Mouse (Mus musculus) liver, embryonic 13.5 days (tissue): ENCODE measurements at regions not wholly inside any gene's neighbourhood (a gene's known extent, or its start where the extent isn't known, plus 50 kb on each side); places are given as distances from the start of the nearest gene placed in this dataset.

ENCODE experiments used
- ATAC-seq: fragments of 200-750 bp; cut with Nextera tagmentation; 2 replicates; pipeline ENCODE4 v1.8.0; 2017; ENCODE audit warnings: low read depth, mild to moderate bottlenecking, moderate number of reproducible peaks, moderate library complexity
- DNase-seq: peaks from one replicate; pipeline ENCODE4 v3.0.0; 2022
- H3K27ac ChIP-seq: fragments of 300-500 bp; sonication (generic); 2 replicates; pipeline ENCODE4 v1.5.1; 2015; ENCODE audit warnings: moderate library complexity, mild to moderate bottlenecking, inconsistent platforms
- H3K27me3 ChIP-seq: fragments of 300-500 bp; sonication (generic); 2 replicates; pipeline ENCODE4 v1.6.1; 2015; ENCODE audit warnings: mild to moderate bottlenecking, inconsistent platforms
- H3K36me3 ChIP-seq: fragments of 300-500 bp; sonication (generic); 2 replicates; pipeline ENCODE4 v1.6.1; 2015; ENCODE audit warnings: mild to moderate bottlenecking, inconsistent platforms
- H3K4me1 ChIP-seq: fragments of 300-500 bp; sonication (generic); replicated peaks from 2 replicates; pipeline ENCODE4 v1.6.1; 2015; ENCODE audit warnings: inconsistent platforms
- H3K4me2 ChIP-seq: fragments of 300-500 bp; sonication (generic); 2 replicates; pipeline ENCODE4 v1.6.1; 2015; ENCODE audit warnings: inconsistent platforms, mild to moderate bottlenecking, moderate library complexity
- H3K4me3 ChIP-seq: fragments of 300-500 bp; sonication (generic); replicated peaks from 2 replicates; pipeline ENCODE4 v1.5.1; 2015; ENCODE audit warnings: mild to moderate bottlenecking, inconsistent platforms
- H3K9ac ChIP-seq: fragments of 300-500 bp; sonication (generic); 2 replicates; pipeline ENCODE4 v1.6.1; 2015; ENCODE audit warnings: mild to moderate bottlenecking, inconsistent platforms
- H3K9me3 ChIP-seq: fragments of 300-500 bp; sonication (generic); replicated peaks from 2 replicates; pipeline ENCODE4 v1.6.1; 2016; ENCODE audit warnings: inconsistent platforms
- WGBS: fragments of 180-500 bp; shearing (Covaris S2); methylation state at CpG from one replicate; pipeline ENCODE4 v1.1.7; 2015; ENCODE audit not compliant: insufficient replicate concordance; 5-methylcytosine and 5-hydroxymethylcytosine counted together

DNA sequence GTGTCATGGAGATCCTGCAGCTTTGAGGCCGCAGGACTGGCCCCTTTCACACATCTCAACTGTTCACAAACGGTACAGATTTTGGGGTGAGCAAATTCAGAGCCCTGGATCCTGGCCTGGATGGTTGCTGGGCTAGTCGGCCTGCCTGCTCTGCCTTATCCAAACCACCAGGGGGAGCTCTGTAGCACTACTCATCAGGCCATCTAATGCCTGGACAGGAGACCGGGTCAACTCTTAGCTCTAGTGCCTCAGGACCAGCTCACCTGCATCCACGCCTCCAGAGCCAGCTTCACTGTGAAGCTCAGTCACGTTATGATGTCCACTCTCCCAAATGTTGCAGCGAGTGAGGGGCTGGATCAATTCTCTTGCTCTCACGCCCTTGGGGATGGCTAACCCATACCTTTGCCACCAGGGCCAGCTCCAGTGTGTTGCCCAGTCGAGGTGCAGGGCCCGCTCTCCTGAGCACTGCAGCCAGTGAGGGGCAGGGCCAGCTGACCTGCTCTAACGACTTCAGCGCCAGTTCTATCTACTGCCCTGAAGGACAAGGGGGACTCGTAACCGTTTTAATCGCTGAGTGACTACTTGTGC is 206.8 kb downstream of the Etnk1 start:
- Histone ChIP-seq H3K27me3 (no peaks in the 10 kb centered on the region), H3K4me1 (no peaks in the 10 kb centered on the region), H3K36me3 (no peaks in the 10 kb centered on the region), H3K4me2 (no peak overlapping the region), H3K9me3 (no peaks in the 10 kb centered on the region), H3K9ac (no peak overlapping the region), H3K4me3 (no peak overlapping the region), H3K27ac (no peak overlapping the region)
- ATAC-seq (0 out of 2 replicates have a peak, but pooled peaks have one; percentile 50), DNase-seq (no peak)
- WGBS, result 50% methylated on average over 15 of the region's 15 CpGs

DNA sequence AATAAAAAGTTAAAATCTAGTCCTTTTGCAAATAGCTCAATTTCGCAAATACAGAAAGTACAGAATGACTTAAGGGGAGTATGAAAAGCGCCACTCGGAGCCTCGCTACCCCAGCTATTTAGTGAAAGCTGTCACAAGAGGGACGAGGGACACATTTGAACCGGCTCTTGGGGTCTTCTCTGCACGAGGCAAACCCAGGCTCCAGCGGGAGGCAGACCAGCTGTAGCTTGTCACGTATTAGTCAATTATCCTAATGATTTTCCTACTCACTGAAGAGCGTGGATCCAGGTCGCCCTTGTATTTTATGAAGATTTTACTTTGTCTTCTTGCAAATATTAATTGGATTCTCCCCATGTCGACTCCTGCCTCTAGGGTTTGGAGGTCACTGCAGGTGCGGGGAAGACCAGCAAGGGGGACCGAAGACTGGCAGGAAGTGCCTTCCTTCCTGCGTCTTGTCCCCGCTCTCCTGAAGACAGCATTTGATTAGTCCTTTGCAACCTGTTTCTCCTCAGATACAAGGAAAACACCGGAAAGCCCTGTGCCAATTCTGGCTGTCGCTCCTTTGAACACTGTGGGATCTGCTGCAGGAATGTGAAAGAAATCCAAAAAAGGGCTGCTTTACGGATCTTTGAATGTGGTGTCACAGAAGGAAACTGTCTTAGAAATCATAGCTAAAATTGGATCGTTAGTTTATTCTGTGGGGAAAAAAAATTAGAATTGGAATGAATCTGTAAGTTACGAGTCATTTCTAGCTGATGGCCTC is 209.1 kb downstream of the Etnk1 start:
- WGBS, result 64% methylated on average over 21 of the region's 21 CpGs

DNA sequence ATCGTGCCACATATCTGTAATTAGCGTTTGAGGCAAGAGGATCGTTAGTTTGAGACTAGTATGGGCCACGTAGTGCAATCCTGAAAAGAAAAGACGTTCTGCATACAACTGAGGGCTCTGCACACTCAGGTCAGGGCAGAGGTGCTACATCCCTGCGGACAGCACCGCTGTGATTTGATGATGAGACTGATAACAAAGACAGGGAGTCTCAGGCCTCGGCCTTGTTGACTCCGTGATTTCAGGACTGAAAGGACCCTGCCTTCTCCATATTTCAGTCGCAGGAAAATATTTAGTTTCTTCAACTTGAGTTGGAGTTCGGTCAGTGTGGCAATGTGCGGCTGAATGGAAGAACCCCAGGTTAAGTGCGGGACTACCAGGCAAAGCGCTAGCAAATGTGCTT is 210.1 kb downstream of the Etnk1 start:
- no peaks in the 10 kb centered on the region for H3K36me3 ChIP-seq
- no peaks in the 10 kb centered on the region for H3K27me3 ChIP-seq
- H3K4me3 ChIP-seq, result no peak overlapping the region
- no peak overlapping the region for H3K27ac ChIP-seq
- H3K4me2 ChIP-seq, result no peak overlapping the region
- WGBS, result 78% methylated on average over 14 of the region's 14 CpGs
- H3K4me1 ChIP-seq, result no peaks in the 10 kb centered on the region
- H3K9me3 ChIP-seq, result no peaks in the 10 kb centered on the region
- DNase-seq, result no peak
- ATAC-seq, result no peak
- no peak overlapping the region for H3K9ac ChIP-seq

More for the DNA sequence above, 209.1 kb downstream of the Etnk1 start:
- no peak for DNase-seq
- no peak overlapping the region for H3K4me3 ChIP-seq
- H3K9ac ChIP-seq, result no peak overlapping the region
- H3K9me3 ChIP-seq, result no peaks in the 10 kb centered on the region
- no peaks in the 10 kb centered on the region for H3K36me3 ChIP-seq
- no peak for ATAC-seq
- H3K27ac ChIP-seq, result no peak overlapping the region
- H3K27me3 ChIP-seq, result no peaks in the 10 kb centered on the region
- H3K4me1 ChIP-seq, result no peaks in the 10 kb centered on the region
- no peak overlapping the region for H3K4me2 ChIP-seq

DNA sequence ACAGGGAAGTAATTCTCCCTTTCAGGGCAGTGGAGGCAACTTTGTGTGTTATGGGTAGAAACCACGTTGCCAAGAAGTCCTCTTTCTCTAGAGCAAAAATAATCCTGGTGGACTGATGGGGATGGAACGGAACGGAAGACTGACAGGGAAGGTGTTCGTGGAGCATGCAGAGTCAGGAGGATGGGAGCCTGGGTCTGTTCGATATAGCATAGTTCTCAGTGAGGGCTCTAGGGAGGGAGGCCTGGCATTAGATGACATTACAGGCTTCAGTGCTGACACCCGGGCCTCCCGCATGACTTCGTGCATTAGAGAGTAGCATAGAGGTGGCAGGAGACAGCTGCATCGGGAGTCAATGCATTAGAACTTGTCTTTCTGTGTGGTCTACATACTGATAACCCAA is 211.1 kb downstream of the Etnk1 start:
- 73% methylated on average over 9 of the region's 9 CpGs for WGBS
- no peaks in the 10 kb centered on the region for H3K36me3 ChIP-seq
- H3K27me3 ChIP-seq, result no peaks in the 10 kb centered on the region
- no peak overlapping the region for H3K4me2 ChIP-seq
- no peaks in the 10 kb centered on the region for H3K9me3 ChIP-seq
- H3K4me1 ChIP-seq, result no peaks in the 10 kb centered on the region
- no peak overlapping the region for H3K27ac ChIP-seq
- no peak overlapping the region for H3K9ac ChIP-seq
- no peak for ATAC-seq
- H3K4me3 ChIP-seq, result no peak overlapping the region
- DNase-seq, result no peak

DNA sequence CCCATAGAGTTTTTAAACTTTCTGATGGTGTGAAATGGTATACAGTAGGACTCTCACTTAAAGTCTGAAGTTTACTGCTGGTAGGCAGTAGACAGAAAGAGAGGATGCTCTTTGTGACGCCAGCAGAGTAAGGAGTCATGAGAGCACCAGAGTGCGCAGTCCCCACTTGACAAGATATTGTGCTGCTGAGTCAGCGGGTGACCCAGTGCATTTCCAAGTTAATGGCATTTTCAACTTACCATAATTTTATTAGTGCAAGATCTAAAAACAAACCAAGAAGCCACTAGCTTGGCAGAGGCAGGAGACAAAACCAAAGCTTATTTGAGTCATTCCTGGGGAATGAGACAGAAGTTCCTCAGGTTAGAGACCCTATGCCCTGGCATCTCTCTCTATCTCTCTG is 213.5 kb downstream of the Etnk1 start:
- H3K4me2 ChIP-seq, result no peak overlapping the region
- no peaks in the 10 kb centered on the region for H3K27me3 ChIP-seq
- H3K27ac ChIP-seq, result no peak overlapping the region
- 72% methylated on average over 3 of the region's 3 CpGs for WGBS
- no peaks in the 10 kb centered on the region for H3K36me3 ChIP-seq
- no peaks in the 10 kb centered on the region for H3K4me1 ChIP-seq
- ATAC-seq, result no peak
- no peak for DNase-seq
- H3K4me3 ChIP-seq, result no peak overlapping the region
- H3K9me3 ChIP-seq, result no peaks in the 10 kb centered on the region
- no peak overlapping the region for H3K9ac ChIP-seq

DNA sequence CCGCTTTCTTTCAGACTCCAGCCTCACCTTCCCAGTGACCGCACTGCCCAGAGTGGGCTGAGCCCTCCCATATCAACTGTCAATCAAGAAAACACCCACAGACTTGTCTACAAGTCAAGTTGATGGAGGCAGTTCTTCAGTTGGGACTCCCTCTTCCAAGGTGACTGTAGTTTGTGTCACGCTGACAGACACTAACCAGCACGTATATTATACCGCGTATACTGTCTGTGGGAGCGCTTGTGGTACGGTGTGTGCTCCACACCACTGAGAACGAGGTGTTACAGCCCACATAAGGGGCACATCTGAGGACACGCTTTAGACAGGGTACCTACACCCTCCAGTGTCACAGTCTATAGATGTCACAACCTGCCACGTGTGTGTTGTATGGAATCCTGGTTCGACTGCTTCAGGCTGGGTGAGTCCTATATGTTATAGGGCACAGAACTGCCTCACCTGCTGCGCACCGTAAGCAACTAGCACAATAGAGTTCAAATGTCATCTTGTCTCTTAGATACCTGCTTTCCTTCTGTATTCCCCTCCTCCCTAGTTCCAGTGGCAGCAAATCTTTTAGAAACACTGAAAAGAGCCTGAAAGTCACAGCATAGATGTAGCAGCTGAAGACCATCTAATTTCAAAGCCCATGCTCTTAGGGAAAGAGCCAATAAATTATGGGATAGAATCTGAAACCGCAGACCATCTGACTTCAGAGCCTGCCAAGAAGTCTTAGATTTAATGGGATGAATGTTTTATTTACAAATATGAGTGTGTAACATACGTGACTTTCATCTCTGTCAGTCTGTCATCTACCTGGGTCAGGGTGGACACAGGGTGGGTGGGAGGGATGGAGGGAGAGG is 219.8 kb downstream of the Etnk1 start:
- Histone ChIP-seq H3K4me1 (no peaks in the 10 kb centered on the region), H3K4me2 (no peak overlapping the region), H3K36me3 (no peaks in the 10 kb centered on the region), H3K9me3 (no peaks in the 10 kb centered on the region), H3K4me3 (no peak overlapping the region), H3K27me3 (no peaks in the 10 kb centered on the region), H3K27ac (no peak overlapping the region), H3K9ac (no peak overlapping the region)
- no peak for DNase-seq
- ATAC-seq, result no peak
- WGBS, result 75% methylated on average over 16 of the region's 16 CpGs

DNA sequence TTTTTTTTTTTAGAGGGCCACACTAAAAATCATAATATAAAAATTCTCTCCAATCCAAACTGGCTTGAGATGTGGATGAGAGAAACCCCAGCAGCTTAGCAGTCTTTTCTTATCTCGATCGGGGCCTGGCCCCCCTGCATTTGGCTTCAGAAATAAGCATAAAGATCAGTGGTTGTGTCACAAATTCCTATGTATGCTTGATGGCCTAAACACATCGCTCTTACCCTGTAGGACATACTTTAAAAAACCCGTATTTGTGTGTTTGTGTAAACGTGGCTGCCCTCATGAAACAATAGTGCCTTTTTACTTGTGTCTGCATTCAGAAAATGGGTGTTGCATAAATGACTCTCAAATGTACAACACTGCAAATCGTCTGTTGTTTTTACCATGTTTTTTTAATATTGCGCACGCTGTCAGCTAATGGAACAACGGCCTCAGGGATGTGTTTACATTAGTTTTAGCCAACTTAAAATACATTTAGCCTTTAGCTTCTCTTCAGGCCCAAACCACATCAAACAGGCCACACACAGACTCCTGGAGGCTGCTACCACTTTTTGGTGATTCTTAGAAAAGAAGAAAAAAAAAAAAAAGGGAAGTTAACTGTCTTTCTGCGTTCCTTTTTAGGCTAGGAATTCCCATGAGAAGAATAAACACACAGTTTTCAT is 226.7 kb downstream of the Etnk1 start:
- 50% methylated on average over 10 of the region's 10 CpGs for WGBS
- ATAC-seq, result no peak
- DNase-seq, result no peak
- no peak overlapping the region for H3K4me2 ChIP-seq
- no peaks in the 10 kb centered on the region for H3K9me3 ChIP-seq
- H3K4me1 ChIP-seq, result no peaks in the 10 kb centered on the region
- H3K36me3 ChIP-seq, result no peaks in the 10 kb centered on the region
- no peak overlapping the region for H3K9ac ChIP-seq
- H3K4me3 ChIP-seq, result no peak overlapping the region
- no peak overlapping the region for H3K27ac ChIP-seq
- H3K27me3 ChIP-seq, result no peaks in the 10 kb centered on the region

DNA sequence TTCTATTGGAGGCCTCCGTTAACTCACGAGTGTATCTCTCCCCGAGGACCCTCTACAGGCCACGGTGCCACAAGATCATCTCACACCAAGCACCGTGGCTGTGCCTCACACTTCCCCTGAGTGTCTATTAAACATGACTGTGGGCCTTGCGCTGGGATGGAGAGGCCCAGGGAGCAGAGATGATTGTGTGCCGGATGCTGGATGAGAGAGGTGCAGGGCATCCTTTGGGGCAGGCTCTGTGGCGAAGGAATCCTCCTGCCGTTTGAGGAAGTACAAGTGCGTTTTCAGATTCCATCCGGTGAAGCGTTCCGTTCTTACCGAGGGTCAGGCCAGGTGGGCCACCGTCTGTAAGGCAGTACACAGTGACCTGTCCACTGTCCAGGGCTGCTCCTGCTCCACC is 227.4 kb downstream of the Etnk1 start:
- Histone ChIP-seq H3K9me3 (no peaks in the 10 kb centered on the region), H3K36me3 (no peaks in the 10 kb centered on the region), H3K27ac (no peak overlapping the region), H3K4me2 (no peak overlapping the region), H3K27me3 (no peaks in the 10 kb centered on the region), H3K4me3 (no peak overlapping the region), H3K4me1 (no peaks in the 10 kb centered on the region), H3K9ac (no peak overlapping the region)
- DNase-seq (no peak), ATAC-seq (no peak)
- 62% methylated on average over 15 of the region's 15 CpGs for WGBS

DNA sequence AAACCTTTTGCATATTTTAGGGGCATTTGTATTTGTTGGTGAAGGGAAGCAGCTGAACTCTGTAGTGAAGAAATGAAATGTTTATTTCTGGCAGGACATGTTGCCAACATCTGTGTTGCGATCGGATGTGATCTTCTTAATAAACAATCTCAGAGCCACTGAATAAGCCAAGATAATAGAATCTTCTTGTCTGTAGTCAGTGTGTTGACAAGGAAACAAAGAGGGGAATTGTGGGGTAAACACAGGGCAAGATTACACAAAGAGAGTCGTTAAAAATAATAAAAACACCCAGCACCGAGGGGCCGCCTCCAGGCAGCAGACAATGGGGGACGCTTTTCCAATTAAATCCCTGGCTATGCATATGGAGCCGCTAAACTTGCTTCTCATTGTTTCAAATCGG is 234.4 kb downstream of the Etnk1 start:
- ATAC-seq, result no peak
- no peaks in the 10 kb centered on the region for H3K9me3 ChIP-seq

DNA sequence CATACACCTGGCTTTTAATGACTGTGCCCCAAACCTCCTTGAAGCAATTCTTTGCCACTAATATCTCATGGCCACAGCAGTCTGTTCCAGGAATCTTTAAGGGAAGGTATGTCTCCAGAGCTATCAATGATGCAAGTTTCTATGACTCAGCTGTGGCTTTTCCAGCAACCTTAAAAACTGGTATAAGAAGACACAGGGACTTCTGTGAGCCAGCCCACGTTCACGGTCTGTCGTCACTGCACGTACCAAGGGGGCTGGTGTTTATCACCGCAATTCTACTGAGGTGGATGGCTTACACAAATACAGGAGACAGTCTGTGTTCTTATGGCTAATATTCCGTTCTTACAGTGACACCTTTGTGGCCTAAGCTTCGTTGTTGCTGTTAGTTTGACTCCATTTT is 234.9 kb downstream of the Etnk1 start:
- WGBS, result 66% methylated on average over 7 of the region's 7 CpGs
- no peak overlapping the region for H3K9ac ChIP-seq
- H3K4me3 ChIP-seq, result no peak overlapping the region
- H3K27ac ChIP-seq, result no peak overlapping the region
- H3K4me2 ChIP-seq, result no peak overlapping the region
- no peaks in the 10 kb centered on the region for H3K36me3 ChIP-seq
- no peak for ATAC-seq
- H3K4me1 ChIP-seq, result no peaks in the 10 kb centered on the region
- no peaks in the 10 kb centered on the region for H3K27me3 ChIP-seq
- no peaks in the 10 kb centered on the region for H3K9me3 ChIP-seq
- DNase-seq, result no peak

More for the DNA sequence above, 234.4 kb downstream of the Etnk1 start:
- Histone ChIP-seq H3K4me1 (no peaks in the 10 kb centered on the region), H3K4me3 (no peak overlapping the region), H3K27me3 (no peaks in the 10 kb centered on the region), H3K36me3 (no peaks in the 10 kb centered on the region), H3K9ac (no peak overlapping the region), H3K27ac (no peak overlapping the region), H3K4me2 (no peak overlapping the region)
- WGBS, result 57% methylated on average over 8 of the region's 8 CpGs
- DNase-seq, result no peak

DNA sequence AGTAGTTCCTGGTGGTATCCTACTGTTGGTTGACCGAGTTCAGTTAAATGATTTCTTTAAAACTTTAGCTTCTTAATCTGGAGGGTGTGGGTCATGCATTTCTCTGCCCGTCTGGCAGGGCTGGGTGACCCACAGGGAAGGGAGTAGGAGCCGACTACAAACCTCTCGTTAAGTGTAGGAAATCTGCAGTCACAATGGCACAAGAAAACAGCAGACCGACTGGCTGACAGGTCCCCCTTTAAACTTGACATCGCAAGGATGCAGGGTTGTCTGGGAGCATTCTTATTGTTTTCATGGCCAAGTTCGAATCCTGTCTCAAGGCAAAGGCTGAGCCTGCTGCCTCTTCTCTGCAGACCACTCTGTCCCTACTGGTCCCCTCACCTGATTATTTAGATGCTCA is 235.7 kb downstream of the Etnk1 start:
- Histone ChIP-seq H3K27me3 (no peaks in the 10 kb centered on the region), H3K4me2 (no peak overlapping the region), H3K9ac (no peak overlapping the region), H3K36me3 (no peaks in the 10 kb centered on the region), H3K9me3 (no peaks in the 10 kb centered on the region), H3K4me3 (no peak overlapping the region), H3K4me1 (no peaks in the 10 kb centered on the region), H3K27ac (no peak overlapping the region)
- ATAC-seq (no peak), DNase-seq (no peak)
- WGBS, result 68% methylated on average over 7 of the region's 7 CpGs
